Mouse (Mus musculus): Measurements from ENCODE around the gene As3mt.
"Not testable (repeated sequence)": the region's sequence is repeated elsewhere in the genome, so short reads cannot be mapped to it uniquely, and the experiment has no call there.

Gene As3mt

GRCm38 (mm10) chr19:46699011-46699481, 8.2 kb upstream of the As3mt start:
- DNase-seq (ENCODE audit: low spot score), result no peak

- no peak for DNase-seq (ENCODE audit: low spot score)
Measured at GRCm38 (mm10) chr19:46701156-46701555, 6.1 kb upstream of the As3mt start.

DNA sequence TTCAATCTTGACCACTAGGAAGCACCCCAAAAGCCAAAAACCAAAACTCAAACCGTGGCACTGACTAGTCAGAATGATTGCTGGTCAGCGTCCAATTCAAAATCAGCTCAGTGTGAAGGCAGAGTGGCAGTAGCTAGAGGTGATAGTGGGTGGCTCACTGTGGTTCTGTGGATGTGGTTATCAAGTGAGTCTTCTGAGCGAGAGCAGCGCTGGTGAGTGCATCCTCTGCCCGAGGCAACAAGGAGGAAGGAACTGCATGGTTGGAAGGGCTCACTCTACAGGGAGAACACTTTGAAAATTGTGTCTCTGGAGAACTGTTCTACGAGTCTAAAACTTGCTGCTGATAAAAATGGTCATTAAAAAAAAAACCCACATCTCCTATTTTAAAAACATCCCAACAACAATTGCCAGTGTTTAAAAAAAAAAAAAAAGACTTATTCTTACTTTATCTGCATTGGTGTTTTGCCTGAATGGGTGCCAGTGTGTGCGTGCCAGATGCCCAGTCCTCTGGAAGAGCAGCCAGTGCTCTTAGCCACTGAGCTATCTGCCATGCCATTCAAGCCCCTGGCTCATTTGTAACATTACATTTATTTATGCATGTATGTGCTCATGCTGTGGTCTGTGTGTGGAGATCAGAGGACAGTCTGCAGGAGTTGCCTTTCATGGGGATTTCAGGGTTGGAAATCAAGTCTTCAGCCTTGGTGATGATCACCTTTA, 1.3 kb upstream of the As3mt start:
- DNase-seq (ENCODE audit: low spot score), result peak; percentile 41

GRCm38 (mm10) chr19:46706540-46707295, 540 bp upstream of the As3mt start:
- DNase-seq (ENCODE audit: low spot score), result no peak

DNA sequence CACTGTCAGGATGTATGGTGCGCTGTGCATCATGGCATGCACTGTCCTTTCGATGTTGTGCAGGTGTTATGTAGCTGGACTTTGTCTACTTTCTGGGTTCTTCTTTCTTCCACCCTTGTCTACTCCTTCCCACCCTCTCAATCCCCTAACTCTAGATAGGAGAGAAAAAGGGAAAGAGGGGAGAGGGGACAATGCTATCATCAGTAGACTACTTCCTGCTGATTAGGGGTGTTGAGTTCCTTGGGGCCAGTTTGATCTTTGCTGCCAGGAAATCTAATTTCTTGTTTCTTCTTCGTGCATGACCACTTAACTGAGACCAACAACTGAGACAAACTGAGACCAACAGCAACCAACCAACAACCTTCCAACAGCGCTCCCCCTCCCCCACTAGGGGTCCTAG, 3.4 kb downstream of the As3mt start:
- DNase-seq (ENCODE audit: low spot score), result no peak

GRCm38 (mm10) chr19:46714234-46714633, 7.0 kb downstream of the As3mt start:
- no peak for DNase-seq (ENCODE audit: low spot score)

DNA sequence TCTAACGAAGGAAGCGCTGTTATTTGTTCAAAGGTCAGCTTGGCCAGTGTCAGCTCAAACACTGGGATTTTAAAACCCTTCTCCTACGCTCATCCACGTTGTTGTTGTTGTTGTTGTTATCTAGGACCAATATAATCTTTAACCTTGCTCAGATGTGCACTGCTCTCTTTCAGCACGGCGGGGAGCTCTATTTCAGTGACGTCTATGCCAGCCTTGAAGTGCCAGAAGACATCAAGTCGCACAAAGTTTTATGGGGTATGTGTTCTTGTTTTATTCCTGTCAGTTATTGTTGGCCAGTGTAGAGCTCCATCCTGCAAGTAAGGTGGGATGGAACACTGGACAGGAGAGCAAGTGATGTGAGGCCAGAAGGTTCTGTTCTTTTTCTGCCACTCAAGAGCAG, 7.8 kb downstream of the As3mt start:
- no peak for DNase-seq (ENCODE audit: low spot score)

GRCm38 (mm10) chr19:46718150-46718549, 10.9 kb downstream of the As3mt start:
- no peak for DNase-seq (ENCODE audit: low spot score)

GRCm38 (mm10) chr19:46724411-46724810, 17.2 kb downstream of the As3mt start:
- no peak for DNase-seq (ENCODE audit: low spot score)

DNA sequence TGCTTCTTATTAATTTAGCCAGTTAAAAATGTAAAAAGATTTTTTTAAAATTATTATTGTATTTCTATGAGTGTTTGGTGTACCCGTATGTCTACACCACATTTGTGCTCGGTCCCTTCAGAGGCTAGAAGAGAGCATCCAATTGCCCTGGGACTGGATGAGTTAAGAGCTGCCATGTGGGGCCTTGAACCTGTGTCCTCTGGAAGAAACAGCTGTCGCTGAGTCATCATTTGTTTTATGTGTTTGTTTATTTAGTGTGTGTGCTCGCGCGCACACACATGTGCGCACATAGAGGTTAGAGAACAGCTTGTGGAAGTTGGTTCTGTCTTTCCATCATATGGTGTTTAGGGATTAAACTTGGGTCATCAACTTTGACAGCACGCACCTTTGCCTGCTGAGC, 18.9 kb downstream of the As3mt start:
- DNase-seq (ENCODE audit: low spot score), result no peak

DNA sequence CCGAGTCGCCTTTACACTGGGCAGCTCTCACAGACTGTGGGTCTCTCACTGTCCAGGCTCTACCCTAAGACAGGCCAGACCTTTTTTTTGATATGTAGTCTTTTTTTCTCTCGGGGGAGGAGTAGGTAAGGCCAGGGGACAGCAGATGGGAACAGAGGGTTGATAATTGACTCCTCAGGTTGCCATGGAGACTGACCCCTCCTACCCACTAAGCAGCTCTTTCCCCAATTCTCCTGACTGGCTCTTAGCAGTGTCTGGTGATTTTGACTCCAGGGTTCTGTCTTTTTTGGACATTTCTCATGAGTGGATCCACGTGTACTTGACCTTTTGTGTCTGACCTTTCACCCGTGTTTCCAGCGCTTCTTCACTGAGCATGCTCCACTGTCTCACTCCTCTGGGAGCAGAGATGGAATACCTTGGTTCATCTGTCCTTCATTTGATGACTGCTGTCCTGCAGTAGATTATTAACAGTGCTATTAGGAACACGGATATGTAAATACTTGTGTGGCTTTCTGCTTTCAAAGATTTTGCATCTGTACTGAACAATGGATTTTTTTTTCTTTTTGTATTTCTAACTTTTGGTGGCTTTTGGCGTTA, 20.0 kb downstream of the As3mt start:
- no peak for DNase-seq (ENCODE audit: low spot score)

- DNase-seq (ENCODE audit: low spot score), result no peak
Measured at GRCm38 (mm10) chr19:46727945-46728540, 20.8 kb downstream of the As3mt start.

DNA sequence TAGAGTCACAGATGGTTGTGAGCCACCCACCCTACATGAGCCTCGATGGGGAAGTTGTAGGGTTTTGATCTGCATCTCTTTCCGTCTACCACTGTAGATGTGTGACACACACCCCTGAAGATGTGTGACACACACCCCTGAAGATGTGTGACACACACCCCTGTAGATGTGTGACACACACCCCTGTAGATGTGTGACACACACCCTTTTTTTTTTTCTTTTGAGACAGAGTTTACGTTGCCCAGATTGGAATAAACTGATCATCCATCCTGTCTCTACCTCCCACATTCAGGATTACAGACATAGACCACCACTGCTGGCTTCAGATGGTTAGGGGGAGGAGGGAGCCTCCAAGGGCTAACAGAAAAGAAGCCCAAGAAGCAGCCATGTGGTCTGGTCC, 21.7 kb downstream of the As3mt start:
- no peak for DNase-seq (ENCODE audit: low spot score)

GRCm38 (mm10) chr19:46731351-46731750, 24.1 kb downstream of the As3mt start:
- no peak for DNase-seq (ENCODE audit: low spot score)

DNA sequence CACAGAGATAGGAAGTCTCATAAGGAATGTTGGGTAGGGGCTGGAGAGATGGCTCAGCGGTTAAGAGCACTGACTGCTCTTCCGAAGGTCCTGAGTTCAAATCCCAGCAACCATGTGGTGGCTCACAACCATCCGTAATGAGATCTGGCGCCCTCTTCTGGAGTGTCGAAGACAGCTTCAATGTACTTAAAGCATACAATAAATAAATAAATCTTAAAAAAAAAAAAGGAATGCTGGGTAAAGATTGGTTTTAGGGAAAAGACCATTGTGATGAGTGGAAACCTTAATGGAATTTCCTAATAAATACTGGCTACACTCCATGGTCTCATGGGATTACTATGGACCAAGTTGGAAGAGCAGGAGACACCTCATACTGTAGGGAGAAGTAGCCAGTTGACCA, 25.4 kb downstream of the As3mt start:
- not testable (repeated sequence) for DNase-seq (ENCODE audit: low spot score)

DNA sequence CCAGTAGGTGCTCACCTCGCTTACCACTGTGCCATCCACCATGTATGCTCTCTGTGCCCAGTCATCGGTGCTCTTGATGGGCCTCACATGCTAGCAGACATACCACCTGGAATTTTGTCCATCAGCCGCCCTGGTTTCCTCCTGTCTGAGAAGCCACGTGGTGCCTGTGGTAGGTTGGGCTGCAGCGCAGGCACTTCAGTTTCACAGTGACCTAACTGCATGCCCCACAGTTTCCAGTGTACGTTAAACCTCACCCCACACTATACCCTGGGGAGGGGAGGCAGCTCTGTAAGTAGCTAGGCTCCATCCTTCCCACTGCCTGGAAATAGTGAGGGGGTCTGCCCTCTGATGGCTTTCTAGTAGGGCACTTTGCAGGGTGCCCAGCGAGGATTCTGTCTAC, 26.4 kb downstream of the As3mt start:
- DNase-seq (ENCODE audit: low spot score), result no peak

DNA sequence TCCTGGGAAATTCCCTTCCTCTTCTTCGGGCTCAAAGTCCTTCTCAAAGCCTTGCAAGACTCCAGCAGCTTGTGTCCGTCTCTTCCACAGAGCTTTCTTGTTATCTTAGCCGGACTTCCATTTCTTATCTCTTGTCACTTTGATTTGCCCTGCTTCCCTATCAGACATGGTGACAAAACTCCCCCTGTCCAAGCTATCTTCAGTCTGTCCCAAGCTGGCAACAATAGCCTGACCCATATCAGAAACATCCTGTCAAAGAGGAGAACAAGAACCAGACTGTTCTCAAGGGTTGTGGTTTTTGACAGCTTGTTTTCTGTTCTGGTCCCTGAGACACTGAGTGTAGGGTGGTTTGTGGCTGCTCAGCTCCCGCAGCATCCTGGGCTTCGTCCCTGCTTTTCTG, 28.0 kb downstream of the As3mt start:
- no peak for DNase-seq (ENCODE audit: low spot score)

DNA sequence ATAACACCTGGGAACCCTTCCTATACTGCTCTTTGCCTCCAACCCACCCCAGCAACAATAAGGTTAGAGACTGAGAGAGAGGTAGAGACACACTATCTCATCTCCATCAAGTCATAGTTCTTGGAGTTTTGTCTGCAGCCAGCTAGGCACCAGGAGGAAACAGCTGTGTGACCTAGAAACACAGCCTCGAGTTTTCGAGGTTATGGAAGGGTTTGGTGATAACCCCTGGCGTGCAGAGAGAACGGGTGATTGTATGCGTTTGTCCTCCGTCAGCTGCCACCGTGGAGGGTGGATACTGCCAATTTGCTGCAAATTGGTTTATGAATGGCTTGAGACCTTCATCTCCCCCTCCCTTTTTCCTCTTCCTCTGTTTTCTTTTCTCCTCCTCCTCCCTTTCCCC, 29.8 kb downstream of the As3mt start:
- DNase-seq (ENCODE audit: low spot score), result no peak

DNA sequence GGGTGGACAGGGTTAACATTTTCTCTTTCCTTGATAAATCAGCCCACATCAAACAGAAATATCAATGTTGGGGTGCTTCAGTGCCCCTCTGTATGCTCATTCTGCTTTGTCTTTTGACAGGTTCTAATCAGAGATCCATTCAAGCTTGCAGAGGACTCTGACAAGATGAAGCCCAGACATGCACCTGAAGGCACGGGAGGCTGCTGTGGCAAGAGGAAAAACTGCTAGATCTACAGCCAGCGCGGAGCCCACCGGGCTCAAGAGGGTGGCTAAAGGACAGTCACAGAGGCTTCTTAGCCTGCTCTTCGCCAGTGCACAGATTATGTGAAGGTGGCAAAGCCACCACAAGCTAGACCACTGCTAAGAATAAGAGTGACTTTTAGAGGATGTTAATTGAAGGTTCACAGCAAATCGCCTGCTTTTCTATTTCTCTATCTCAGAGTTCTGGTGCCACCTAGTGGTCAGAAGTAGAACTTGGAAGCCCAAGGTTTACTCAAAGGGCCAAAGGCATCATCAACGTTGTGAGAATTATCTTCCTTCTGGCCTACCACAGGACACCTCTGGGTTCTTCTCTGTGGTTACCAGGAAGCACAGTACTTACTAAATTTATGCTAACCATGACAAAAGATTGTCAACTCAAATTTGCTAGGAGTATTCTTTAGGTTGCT, 33.2 kb downstream of the As3mt start:
- peak; percentile 67 for DNase-seq (ENCODE audit: low spot score)

- no peak for DNase-seq (ENCODE audit: low spot score)
Measured at GRCm38 (mm10) chr19:46741574-46741973, 34.3 kb downstream of the As3mt start.

DNA sequence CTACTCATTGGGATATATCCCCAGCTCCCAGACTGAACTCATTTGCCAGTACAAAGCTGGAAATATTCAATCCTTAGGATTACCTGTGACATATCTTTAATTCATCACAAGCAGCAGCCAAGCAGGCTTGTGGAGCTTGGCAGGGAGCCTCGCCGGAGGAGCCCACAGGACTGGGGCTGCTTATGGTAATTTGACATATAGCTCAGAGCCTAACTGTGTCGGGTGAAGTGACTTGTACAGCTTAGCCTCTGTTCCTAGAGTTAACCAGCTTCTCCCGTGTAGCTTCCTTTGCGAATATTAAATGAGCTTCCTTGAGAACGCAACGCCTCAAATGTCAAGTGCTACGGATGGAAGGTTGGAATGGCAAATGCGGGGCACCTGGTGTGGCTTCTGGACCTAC, 37.4 kb downstream of the As3mt start:
- no peak for DNase-seq (ENCODE audit: low spot score)

DNA sequence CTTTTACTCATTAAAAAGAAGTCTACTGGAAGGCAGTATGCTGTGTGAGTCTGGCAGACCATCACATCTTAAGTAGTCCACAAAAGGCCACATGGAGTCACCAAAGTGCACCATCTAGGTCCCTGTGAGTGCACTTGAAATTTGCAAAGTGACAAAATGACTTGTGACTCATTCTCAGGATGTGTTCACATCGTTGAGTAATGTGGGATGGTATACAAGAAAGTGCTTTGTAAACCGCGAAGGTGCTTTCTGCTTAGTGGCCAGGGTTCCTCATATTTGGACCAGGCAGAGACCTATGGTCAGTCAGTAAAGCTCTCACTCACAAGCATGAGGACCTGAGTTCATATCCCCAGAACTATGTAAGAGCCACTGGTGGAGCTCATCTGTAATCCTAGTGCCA, 40.5 kb downstream of the As3mt start:
- no peak for DNase-seq (ENCODE audit: low spot score)

Data from T-cell, adult 2 months (primary cell).